Mouse (Mus musculus) hindbrain, postnatal 0 days (tissue): Measurements from ENCODE around the gene Necab3. TPM values are rescaled to one million over a fixed set of nuclear protein-coding genes. Genes with fewer than 3 reads are reported as not detected.

Experiments
- ATAC-seq: fragments of 200-750 bp; cut with Nextera tagmentation; 2 replicates; pipeline ENCODE4 v1.8.0; 2017; ENCODE audit warnings: mild to moderate bottlenecking, moderate TSS enrichment, moderate library complexity
- DNase-seq: peaks from one replicate; pipeline ENCODE4 v3.0.0-alpha.2; 2015; ENCODE audit warnings: low spot score
- H3K27ac ChIP-seq: fragments of 300-500 bp; sonication (generic); 2 replicates; pipeline ENCODE4 v1.5.1; 2014; ENCODE audit warnings: mild to moderate bottlenecking
- H3K27me3 ChIP-seq: fragments of 300-500 bp; sonication (generic); 2 replicates; pipeline ENCODE4 v1.6.1; 2014; ENCODE audit warnings: low read length, mixed read lengths; ENCODE audit not compliant: insufficient read depth
- H3K36me3 ChIP-seq: fragments of 300-500 bp; sonication (generic); 2 replicates; pipeline ENCODE4 v1.6.1; 2014; ENCODE audit warnings: low read length, mixed read lengths; ENCODE audit not compliant: insufficient read depth
- H3K4me1 ChIP-seq: fragments of 300-500 bp; sonication (generic); 2 replicates; pipeline ENCODE4 v1.6.1; 2014; ENCODE audit warnings: antibody characterized with exemption, low read length, mixed read lengths; ENCODE audit not compliant: insufficient read depth
- H3K4me2 ChIP-seq: fragments of 300-500 bp; sonication (generic); 2 replicates; pipeline ENCODE4 v1.6.1; 2014; ENCODE audit warnings: low read depth, mild to moderate bottlenecking, low read length, moderate library complexity, mixed read lengths
- H3K4me3 ChIP-seq: fragments of 300-500 bp; sonication (generic); 2 replicates; pipeline ENCODE4 v1.5.1; 2014; ENCODE audit warnings: low read length
- H3K9ac ChIP-seq: fragments of 300-500 bp; sonication (generic); replicated peaks from 2 replicates; pipeline ENCODE4 v1.6.1; 2014; ENCODE audit warnings: mild to moderate bottlenecking, low read length, moderate library complexity, mixed read lengths
- H3K9me3 ChIP-seq: fragments of 300-500 bp; sonication (generic); 2 replicates; pipeline ENCODE4 v1.6.1; 2016; ENCODE audit warnings: low read length, mixed read lengths
- CTCF ChIP-seq: IDR thresholded peaks from 2 replicates; pipeline ENCODE4 v1.5.1; 2016; ENCODE audit warnings: antibody characterized with exemption, control low read depth, low read depth
- WGBS: fragments of 180-500 bp; shearing (Covaris S2); extraction: QIAGEN DNeasy Blood & Tissue Kit; methylation state at CpG from one replicate; pipeline ENCODE4 v1.1.7; 2014; 5-methylcytosine and 5-hydroxymethylcytosine counted together
- polyA plus RNA-seq: library from polyadenylated mRNA; unstranded; fragments of >200 nt; fragmentation: Nextera tagmentation; extraction: Ambion mirVana; gene quantifications from 2 replicates; pipeline ENCODE4 v1.2.1, GENCODE M21; 2015
- total RNA-seq: library from RNA; depleted of rRNA; stranded (reverse); fragments of >200 nt; gene quantifications from 2 replicates; pipeline ENCODE4 v1.2.3, GENCODE M21; 2014

The Necab3 gene
- total and polyA plus RNA-seq, 2 experiments from 2014 or later: 22.9 to 35.1 TPM

GRCm38 (mm10) chr2:154552424-154552907 lies 6.2 kb downstream of the Necab3 start:
- peak overlapping the region; percentile 33; the same call in 1 of the 2 replicates for H3K4me2 ChIP-seq
- 0 out of 2 replicates have a peak overlapping the region, but pooled peaks have one; percentile 1 for H3K4me3 ChIP-seq
- peak; percentile 91 for DNase-seq
- H3K27me3 ChIP-seq: no peaks in the 10 kb centered on the region
- peak; percentile 86 for ATAC-seq
- WGBS: 19% methylated on average over 27 of the region's 27 CpGs
- H3K9ac ChIP-seq: no peak overlapping the region
- H3K9me3 ChIP-seq: no peaks in the 10 kb centered on the region
- no peaks in the 10 kb centered on the region for H3K36me3 ChIP-seq
- H3K4me1 ChIP-seq: peaks cover 26% of the 10 kb centered on the region
- TF ChIP-seq CTCF: peak; percentile 80
- peak overlapping the region; percentile 67 for H3K27ac ChIP-seq

- DNase-seq: no peak
- Histone ChIP-seq H3K4me1 (peaks cover 21% of the 10 kb centered on the region), H3K9ac (no peak overlapping the region), H3K27ac (peak overlapping the region; percentile 67), H3K4me2 (peak overlapping the region; percentile 33; the same call in 1 of the 2 replicates), H3K27me3 (no peaks in the 10 kb centered on the region), H3K36me3 (no peaks in the 10 kb centered on the region), H3K9me3 (no peaks in the 10 kb centered on the region), H3K4me3 (no peak overlapping the region)
- ATAC-seq: no peak
- WGBS: 48% methylated on average over 21 of the region's 21 CpGs
- no peak for TF ChIP-seq CTCF
These were observed 6.8 kb downstream of the Necab3 start for GRCm38 (mm10) chr2:154551927-154552326.

GRCm38 (mm10) chr2:154551476-154551875 lies 7.2 kb downstream of the Necab3 start, which contains the start of gene Actl10:
Gene Actl10 (plus strand): TSS chr2:154551776.
- no peak for DNase-seq
- no peaks in the 10 kb centered on the region for H3K9me3 ChIP-seq
- H3K36me3 ChIP-seq: no peaks in the 10 kb centered on the region
- no peak for ATAC-seq
- 87% methylated on average over 4 of the region's 4 CpGs for WGBS
- H3K27me3 ChIP-seq: no peaks in the 10 kb centered on the region
- 0 out of 2 replicates have a peak within 1 kb of the TSS, but pooled peaks have one; percentile 1 for H3K4me3 ChIP-seq
- peak within 1 kb of the TSS; percentile 33; the same call in 1 of the 2 replicates for H3K4me2 ChIP-seq
- H3K27ac ChIP-seq: peak within 1 kb of the TSS; percentile 67
- peaks cover 19% of the 10 kb centered on the region for H3K4me1 ChIP-seq
- no peak for TF ChIP-seq CTCF
- no peak within 1 kb of the TSS for H3K9ac ChIP-seq

DNA sequence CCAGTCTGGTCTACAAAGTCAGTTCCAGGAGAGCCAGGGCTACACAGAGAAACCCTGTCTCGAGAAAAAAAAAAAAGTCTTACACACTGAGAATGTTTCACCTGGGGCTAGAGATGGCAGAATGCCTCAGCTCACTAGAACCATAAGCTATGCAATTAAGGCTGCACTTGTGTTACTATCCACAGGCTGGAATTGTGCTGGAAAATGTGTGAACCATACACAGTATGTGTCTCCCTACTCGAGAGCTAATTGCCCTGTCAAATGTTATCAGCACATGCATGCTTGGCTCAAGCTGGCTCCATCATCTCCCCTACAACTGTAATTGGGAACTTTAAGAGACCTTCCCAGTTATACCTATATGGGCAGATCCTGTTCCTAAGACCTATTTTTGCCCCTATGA lies 7.8 kb downstream of the Necab3 start:
- ATAC-seq: no peak
- Histone ChIP-seq H3K4me3 (no peak overlapping the region), H3K9ac (no peak overlapping the region), H3K4me2 (no peak overlapping the region), H3K36me3 (no peaks in the 10 kb centered on the region), H3K27me3 (no peaks in the 10 kb centered on the region), H3K4me1 (peaks cover 19% of the 10 kb centered on the region), H3K27ac (no peak overlapping the region), H3K9me3 (no peaks in the 10 kb centered on the region)
- no peak for TF ChIP-seq CTCF
- peak; percentile 51 for DNase-seq
- WGBS: 68% methylated on average over 2 of the region's 2 CpGs

- H3K4me1 ChIP-seq: peaks cover 14% of the 10 kb centered on the region
- no peaks in the 10 kb centered on the region for H3K36me3 ChIP-seq
- H3K27me3 ChIP-seq: no peaks in the 10 kb centered on the region
- TF ChIP-seq CTCF: peak; percentile 41
- H3K27ac ChIP-seq: no peak overlapping the region
- ATAC-seq (no peak), DNase-seq (no peak)
- 10% methylated on average over 20 of the region's 20 CpGs for WGBS
- H3K9me3 ChIP-seq: no peaks in the 10 kb centered on the region
- H3K4me2 ChIP-seq: peak overlapping the region; percentile 68
- peak overlapping the region; percentile 50 for H3K9ac ChIP-seq
- peak overlapping the region; percentile 36 for H3K4me3 ChIP-seq
These were observed 8.9 kb downstream of the Necab3 start for GRCm38 (mm10) chr2:154549886-154550189.

DNA sequence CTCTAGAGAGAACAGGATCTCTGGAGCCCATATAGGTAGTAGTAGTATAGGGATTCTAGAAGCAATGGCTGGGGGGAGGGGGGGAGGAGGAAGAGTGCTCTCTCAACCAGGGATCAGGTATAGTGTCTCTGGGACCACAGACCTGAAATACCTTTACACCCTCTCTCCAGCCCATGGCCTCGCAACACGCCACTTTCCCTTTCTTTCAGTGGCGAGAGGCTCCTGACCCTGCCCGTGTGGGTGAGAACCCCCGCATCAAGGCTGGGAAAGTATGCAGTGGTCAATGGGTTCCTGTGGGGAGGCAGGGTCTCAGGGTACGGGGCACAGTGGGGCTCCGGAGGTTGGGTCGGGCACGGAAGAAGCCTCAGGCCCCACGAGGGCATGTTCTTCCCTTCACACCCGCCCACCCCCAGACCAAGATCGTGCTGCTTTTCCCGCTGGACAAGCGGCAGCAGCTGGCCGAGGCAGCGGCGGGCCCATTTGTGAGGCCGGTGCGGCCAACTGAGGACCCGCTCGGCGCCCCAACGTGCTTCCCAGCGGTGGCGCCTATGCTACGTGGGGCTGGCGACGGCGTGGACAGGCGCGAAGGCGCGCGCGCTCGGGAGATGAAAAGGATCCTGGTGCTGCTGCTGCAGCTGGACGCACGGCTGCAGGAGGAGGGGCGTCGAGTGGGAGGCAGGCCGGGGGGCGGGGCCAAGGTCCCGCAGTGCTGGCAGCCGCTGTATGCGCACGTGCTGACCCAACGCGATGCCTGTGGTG lies 9.4 kb downstream of the Necab3 start:
- WGBS: 4% methylated on average over 41 of the region's 48 CpGs

GRCm38 (mm10) chr2:154548688-154549087 lies 10.0 kb downstream of the Necab3 start:
- ATAC-seq: no peak
- Histone ChIP-seq H3K9ac (no peak overlapping the region), H3K4me3 (no peak overlapping the region), H3K27me3 (no peaks in the 10 kb centered on the region), H3K36me3 (no peaks in the 10 kb centered on the region), H3K4me1 (peaks cover 13% of the 10 kb centered on the region), H3K9me3 (no peaks in the 10 kb centered on the region), H3K4me2 (no peak overlapping the region), H3K27ac (no peak overlapping the region)
- WGBS: 61% methylated on average over 3 of the region's 3 CpGs
- TF ChIP-seq CTCF: no peak
- DNase-seq: no peak

More for the DNA sequence above, 9.4 kb downstream of the Necab3 start:
- peak; percentile 85 for DNase-seq
- H3K4me1 ChIP-seq: peaks cover 13% of the 10 kb centered on the region
- no peaks in the 10 kb centered on the region for H3K36me3 ChIP-seq
- peak overlapping the region; percentile 50 for H3K9ac ChIP-seq
- H3K4me3 ChIP-seq: peak overlapping the region; percentile 36
- peak overlapping the region; percentile 68 for H3K4me2 ChIP-seq
- H3K9me3 ChIP-seq: no peaks in the 10 kb centered on the region
- ATAC-seq: peak; percentile 60
- TF ChIP-seq CTCF: no peak
- peak overlapping the region; percentile 45; the same call in 1 of the 2 replicates for H3K27ac ChIP-seq
- no peaks in the 10 kb centered on the region for H3K27me3 ChIP-seq
